22 mouse cellular contexts compared by ENCODE assay signal in the genomic region with DNA sequence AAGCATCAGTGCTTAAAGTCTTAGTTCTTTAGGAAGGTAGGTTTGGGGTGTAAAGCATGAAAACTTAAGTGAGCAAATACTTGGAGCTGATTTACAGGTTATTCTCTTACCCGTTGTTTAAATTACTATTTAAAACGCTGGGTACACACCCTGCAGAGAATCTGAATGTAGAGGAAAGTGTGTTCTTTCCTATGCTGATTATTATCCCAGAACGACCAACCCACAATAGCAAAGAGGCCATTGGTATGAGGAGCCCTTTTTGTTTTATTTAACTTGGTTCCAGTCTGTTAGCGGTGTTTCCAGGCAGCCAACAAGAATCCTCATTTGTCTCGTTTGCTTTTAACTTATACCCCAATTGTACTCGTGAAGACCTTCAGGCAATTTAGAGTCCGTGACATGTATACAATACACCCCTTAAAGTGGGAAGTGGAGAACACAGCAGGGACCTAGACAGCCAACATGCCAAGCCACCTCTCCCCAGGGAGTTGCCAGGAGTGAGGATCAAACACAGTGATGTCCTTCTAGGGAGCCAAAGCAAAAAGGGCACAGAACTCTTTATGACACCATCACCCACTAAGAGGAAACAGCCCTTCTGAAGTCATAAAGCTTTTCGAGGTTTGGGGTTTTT.
DNase-seq lines count a peak whose midpoint lies in the region; ATAC-seq lines count a peak whose summit lies in the region.
"Had no signal": no experiment of that assay in that cellular context is flagged by ENCODE, and none has a peak within 500 bp of the region (broad histone marks: within the 10 kb centered on the region; RNA-seq: fewer than 3 reads in every experiment).

No protein-coding gene starts in this region.

- H3K9me3 ChIP-seq in hindbrain, embryonic 12.5 days (replicated peaks): no peaks in the 10 kb centered on the region
- no peaks in the 10 kb centered on the region for H3K9me3 ChIP-seq in hindbrain, embryonic 10.5 days
- no peaks in the 10 kb centered on the region for H3K9me3 ChIP-seq in midbrain, embryonic 13.5 days
- no peaks in the 10 kb centered on the region for H3K9me3 ChIP-seq in midbrain, embryonic 15.5 days
- H3K9me3 ChIP-seq in midbrain, embryonic 14.5 days (ENCODE audit: control insufficient read depth, low read length): no peaks in the 10 kb centered on the region
- H3K9me3 ChIP-seq: embryonic facial prominence, embryonic 15.5 days; midbrain, embryonic 12.5 days; stomach, embryonic 15.5 days had no signal

- peak; percentile 77 for ATAC-seq in hindbrain, embryonic 12.5 days (ENCODE audit: low FRiP score)
- 0 out of 2 replicates have a peak, but pooled peaks have one; percentile 24 for ATAC-seq in midbrain, embryonic 13.5 days
- no peak for ATAC-seq in midbrain, embryonic 15.5 days (replicated peaks)
- no peak for ATAC-seq in midbrain, embryonic 14.5 days (ENCODE audit: low FRiP score, low TSS enrichment)
- ATAC-seq: inflammation-experienced regulatory T-cells, adult 6 months had no signal

- H3K4me3 ChIP-seq in hindbrain, embryonic 12.5 days: no peak overlapping the region
- H3K4me3 ChIP-seq in hindbrain, embryonic 10.5 days: no peak overlapping the region
- H3K4me3 ChIP-seq in midbrain, embryonic 13.5 days (replicated peaks): no peak overlapping the region
- no peak overlapping the region for H3K4me3 ChIP-seq in midbrain, embryonic 15.5 days
- no peak overlapping the region for H3K4me3 ChIP-seq in midbrain, embryonic 14.5 days (replicated peaks; ENCODE audit: low read depth, low read length)
- H3K4me3 ChIP-seq: embryonic facial prominence, embryonic 15.5 days; gastrocnemius, adult 2 months; midbrain, embryonic 12.5 days; stomach, embryonic 15.5 days had no signal

- 17% methylated on average over 8 of the region's 8 CpGs for WGBS in hindbrain, embryonic 12.5 days
- WGBS in hindbrain, embryonic 10.5 days: 24% methylated on average over 8 of the region's 8 CpGs
- 31% methylated on average over 8 of the region's 8 CpGs for WGBS in midbrain, embryonic 13.5 days
- WGBS in midbrain, embryonic 15.5 days: 24% methylated on average over 8 of the region's 8 CpGs
- WGBS in midbrain, embryonic 14.5 days: 18% methylated on average over 8 of the region's 8 CpGs

- peaks cover 8% of the 10 kb centered on the region for H3K4me1 ChIP-seq in hindbrain, embryonic 12.5 days
- peaks cover 23% of the 10 kb centered on the region for H3K4me1 ChIP-seq in hindbrain, embryonic 10.5 days (replicated peaks)
- H3K4me1 ChIP-seq in midbrain, embryonic 13.5 days (replicated peaks): peaks cover 8% of the 10 kb centered on the region; the same call in 1 of the 2 replicates
- no peaks in the 10 kb centered on the region for H3K4me1 ChIP-seq in midbrain, embryonic 15.5 days
- H3K4me1 ChIP-seq in midbrain, embryonic 14.5 days (ENCODE audit: control insufficient read depth, insufficient read depth, low read length): no peaks in the 10 kb centered on the region
- H3K4me1 ChIP-seq: stomach, embryonic 15.5 days had no signal

- H3K36me3 ChIP-seq in hindbrain, embryonic 12.5 days: no peaks in the 10 kb centered on the region
- no peaks in the 10 kb centered on the region for H3K36me3 ChIP-seq in hindbrain, embryonic 10.5 days
- H3K36me3 ChIP-seq in midbrain, embryonic 13.5 days: no peaks in the 10 kb centered on the region
- H3K36me3 ChIP-seq in midbrain, embryonic 15.5 days (replicated peaks): no peaks in the 10 kb centered on the region
- H3K36me3 ChIP-seq in midbrain, embryonic 14.5 days (ENCODE audit: control insufficient read depth, insufficient read depth, low read length): no peaks in the 10 kb centered on the region
- H3K36me3 ChIP-seq: embryonic facial prominence, embryonic 15.5 days; midbrain, embryonic 12.5 days; stomach, embryonic 15.5 days had no signal

- no peak for DNase-seq in hindbrain, embryonic 10.5 days (ENCODE audit: low spot score)
- peak; percentile 12 for DNase-seq in midbrain, embryonic 14.5 days
- DNase-seq in urinary bladder, postnatal 10 days (ENCODE audit: low spot score): no peak
- DNase-seq in ovary, postnatal 36 days (ENCODE audit: low spot score): no peak
- DNase-seq: adrenal gland, postnatal 36 days; cerebellum, adult 18-20 months; cerebellum, postnatal 14 days; gastrocnemius, adult 2 months; kidney, adult 8-10 months; kidney, postnatal 14 days; layer of hippocampus, postnatal 36 days; right cerebral cortex, adult 18-20 months; thymus, adult 2 months; thymus, postnatal 4 days had no signal

- no peak overlapping the region for H3K4me2 ChIP-seq in hindbrain, embryonic 12.5 days (replicated peaks)
- H3K4me2 ChIP-seq in midbrain, embryonic 13.5 days (replicated peaks): no peak overlapping the region
- no peak overlapping the region for H3K4me2 ChIP-seq in midbrain, embryonic 15.5 days
- H3K4me2 ChIP-seq in midbrain, embryonic 14.5 days (ENCODE audit: low read length): no peak overlapping the region
- H3K4me2 ChIP-seq: embryonic facial prominence, embryonic 15.5 days; midbrain, embryonic 12.5 days; stomach, embryonic 15.5 days had no signal

- H3K27me3 ChIP-seq in hindbrain, embryonic 12.5 days: no peaks in the 10 kb centered on the region
- H3K27me3 ChIP-seq in hindbrain, embryonic 10.5 days (ENCODE audit: insufficient read depth, poor library complexity, severe bottlenecking): no peaks in the 10 kb centered on the region
- no peaks in the 10 kb centered on the region for H3K27me3 ChIP-seq in midbrain, embryonic 13.5 days
- no peaks in the 10 kb centered on the region for H3K27me3 ChIP-seq in midbrain, embryonic 15.5 days (replicated peaks)
- no peaks in the 10 kb centered on the region for H3K27me3 ChIP-seq in midbrain, embryonic 14.5 days (ENCODE audit: control insufficient read depth, insufficient read depth, low read length)
- H3K27me3 ChIP-seq: embryonic facial prominence, embryonic 15.5 days; midbrain, embryonic 12.5 days; stomach, embryonic 15.5 days had no signal

- H3K9ac ChIP-seq in hindbrain, embryonic 12.5 days: no peak overlapping the region
- no peak overlapping the region for H3K9ac ChIP-seq in midbrain, embryonic 13.5 days (replicated peaks)
- no peak overlapping the region for H3K9ac ChIP-seq in midbrain, embryonic 15.5 days
- no peak overlapping the region for H3K9ac ChIP-seq in midbrain, embryonic 14.5 days (replicated peaks; ENCODE audit: low read length)
- H3K9ac ChIP-seq: embryonic facial prominence, embryonic 15.5 days; midbrain, embryonic 12.5 days; stomach, embryonic 15.5 days had no signal

- peak overlapping the region; percentile 30; the same call in 1 of the 2 replicates for H3K27ac ChIP-seq in hindbrain, embryonic 12.5 days
- H3K27ac ChIP-seq in hindbrain, embryonic 10.5 days: no peak overlapping the region; the same call in 1 of the 2 replicates
- no peak overlapping the region for H3K27ac ChIP-seq in midbrain, embryonic 13.5 days
- H3K27ac ChIP-seq in midbrain, embryonic 15.5 days: no peak overlapping the region
- no peak overlapping the region for H3K27ac ChIP-seq in midbrain, embryonic 14.5 days (replicated peaks; ENCODE audit: low read depth, low read length)
- H3K27ac ChIP-seq: embryonic facial prominence, embryonic 15.5 days; gastrocnemius, adult 2 months; macrophage; midbrain, embryonic 12.5 days; stomach, embryonic 15.5 days had no signal

Comparison
In these comparisons a context has a peak if more than half of its experiments do, and no peak if none do; other contexts are left out.
1. ATAC-seq: peak in hindbrain, embryonic 12.5 days (single experiment) and midbrain, embryonic 13.5 days (single experiment); none in midbrain, embryonic 15.5 days (single experiment) and midbrain, embryonic 14.5 days (single experiment).